Mouse (Mus musculus) layer of hippocampus, postnatal 36 days (tissue): ENCODE data around the gene Abcd3. TPM values are rescaled to one million over a fixed set of nuclear protein-coding genes. Genes with fewer than 3 reads are reported as not detected.
"Not testable (repeated sequence)": the region's sequence is repeated elsewhere in the genome, so short reads cannot be mapped to it uniquely, and the experiment has no call there.

ENCODE experiments used
- DNase-seq, 2 experiments: peaks; one replicate each; pipeline ENCODE4 v3.0.0; 2022
- total RNA-seq, 2 experiments: library from RNA; stranded (reverse); gene quantifications; 2 replicates each; pipeline ENCODE4 v1.2.3; 2021

The Abcd3 gene
- total RNA-seq, 2 experiments from 2014 or later: 56.3 to 59.0 TPM

DNA sequence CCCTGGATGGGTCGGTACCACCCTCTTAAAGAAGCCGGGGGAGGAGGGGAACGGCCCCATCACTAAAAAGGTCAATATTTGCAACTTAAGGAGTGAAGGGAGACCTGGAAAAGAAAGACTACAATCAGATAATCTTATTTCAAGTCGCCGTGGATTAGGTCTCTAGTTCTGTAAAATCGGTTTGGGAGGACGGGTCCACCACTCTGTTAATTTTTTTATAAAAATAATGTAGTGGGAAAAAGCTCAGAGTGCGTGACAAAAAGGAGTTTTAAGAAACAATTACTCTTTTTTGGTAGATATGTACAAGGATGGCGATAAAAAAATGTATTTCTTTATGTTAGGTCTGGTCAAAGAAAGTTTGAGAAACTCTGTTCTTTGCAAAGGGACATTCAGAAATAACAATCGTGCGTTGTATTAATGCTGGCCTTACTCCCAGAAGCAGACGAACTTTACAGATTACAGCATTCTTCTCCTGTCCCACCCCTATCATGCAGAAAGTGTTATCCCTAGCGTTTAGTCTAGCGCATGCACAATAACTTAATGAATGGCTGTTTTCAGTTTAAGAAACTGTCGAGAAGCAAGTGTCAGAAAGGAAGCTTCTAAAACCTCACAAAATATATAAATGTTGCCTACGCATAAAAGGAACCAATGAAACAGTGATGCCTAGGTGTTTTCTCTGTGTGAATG lies 590 bp upstream of the Abcd3 start:
- no peak for DNase-seq

DNA sequence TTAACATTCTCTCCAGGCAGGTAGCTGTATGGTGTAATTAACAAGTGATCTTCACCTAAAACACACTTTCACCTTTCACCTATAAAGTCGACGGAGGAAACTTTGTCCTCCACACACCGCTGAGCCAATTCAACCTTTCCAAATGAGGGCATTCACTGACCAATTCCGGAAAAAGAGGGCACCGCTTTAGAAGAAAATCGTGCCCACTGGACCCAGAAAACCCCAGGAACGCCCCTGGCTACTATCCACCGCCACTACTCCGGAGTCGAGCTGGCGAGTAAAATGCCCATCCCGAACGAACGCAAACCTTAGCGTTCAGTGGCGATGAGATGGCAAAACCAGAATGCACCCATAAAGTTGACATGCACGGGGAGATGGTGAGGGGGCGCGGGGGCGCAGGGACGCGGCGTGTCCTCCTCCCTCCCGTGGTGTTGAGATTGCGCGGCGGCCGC lies 663 bp downstream of the Abcd3 start:
- DNase-seq: no peak

DNA sequence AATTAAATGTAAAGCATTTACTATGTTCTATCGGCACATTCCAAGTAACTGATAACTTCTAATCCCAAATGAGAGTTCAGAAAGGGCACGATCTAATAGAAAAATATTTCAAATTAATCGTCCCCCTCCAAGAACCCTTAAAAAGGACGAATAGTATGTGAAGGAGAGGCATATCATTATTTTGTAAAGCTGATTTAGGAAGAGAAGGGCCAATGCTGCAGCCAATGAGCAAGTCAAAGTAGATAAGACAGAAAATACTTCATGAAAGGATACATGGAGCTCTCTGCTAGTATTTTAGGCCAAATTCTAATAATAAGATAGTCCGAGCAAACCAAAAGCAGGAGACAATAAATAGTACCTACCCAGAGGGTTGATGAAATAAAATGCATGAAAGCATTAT lies 1.3 kb downstream of the Abcd3 start:
- no peak for DNase-seq

DNA sequence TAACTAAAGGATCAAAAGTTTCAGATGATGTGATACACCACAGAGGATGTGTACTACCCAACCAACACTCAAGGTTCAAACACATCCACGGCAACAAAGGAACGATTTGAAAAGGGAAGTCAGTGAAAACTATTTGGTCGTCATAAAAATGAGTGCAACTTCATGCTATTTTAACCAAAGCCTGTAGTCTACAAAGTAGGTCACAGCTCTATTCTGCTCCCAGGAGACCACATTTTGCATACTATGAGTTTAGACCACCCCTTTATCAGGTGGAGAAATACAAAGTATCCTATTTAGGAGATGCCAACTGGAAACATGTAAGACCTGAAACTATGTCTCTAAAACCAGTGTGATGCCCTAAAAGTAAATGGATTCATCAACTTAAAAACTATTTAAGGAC lies 6.9 kb downstream of the Abcd3 start:
- DNase-seq: no peak

DNA sequence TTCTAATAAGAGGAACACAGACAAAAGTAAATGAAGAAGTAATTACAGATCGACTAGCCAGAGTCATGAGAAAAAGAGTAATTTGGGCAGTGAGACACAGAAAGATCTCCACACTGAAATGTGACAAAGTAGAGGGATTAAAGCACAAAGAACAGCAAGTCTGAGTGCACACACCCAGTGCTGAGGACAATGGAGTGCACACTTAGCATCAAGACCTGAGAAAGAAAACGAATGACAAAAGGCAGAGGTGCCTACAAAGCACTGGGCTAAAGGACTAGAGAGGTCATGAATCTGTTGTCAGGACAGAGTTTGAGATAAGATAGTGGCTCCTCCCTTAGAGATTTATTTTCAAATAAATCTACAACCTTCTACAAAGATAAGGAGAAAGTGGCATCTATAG lies 20.9 kb downstream of the Abcd3 start:
- DNase-seq: no peak

DNA sequence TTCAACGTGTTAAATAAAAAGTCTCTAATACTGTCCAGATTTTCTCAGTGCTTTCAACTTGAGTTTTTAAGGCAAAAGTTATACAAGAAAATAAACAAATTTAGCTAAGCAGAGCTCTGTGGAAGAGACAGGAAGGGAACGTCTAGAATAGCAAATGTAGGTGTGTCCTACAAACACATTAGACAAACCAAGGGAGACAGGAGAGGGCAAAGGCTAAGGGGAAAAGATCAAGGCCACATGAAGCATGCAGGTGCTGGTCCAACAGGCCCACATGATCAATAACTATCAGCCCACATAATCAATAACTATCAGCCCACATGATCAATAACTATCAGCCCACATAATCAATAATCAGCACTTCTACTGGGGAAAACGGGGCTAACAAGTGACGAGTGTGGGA lies 22.9 kb downstream of the Abcd3 start:
- no peak for DNase-seq

DNA sequence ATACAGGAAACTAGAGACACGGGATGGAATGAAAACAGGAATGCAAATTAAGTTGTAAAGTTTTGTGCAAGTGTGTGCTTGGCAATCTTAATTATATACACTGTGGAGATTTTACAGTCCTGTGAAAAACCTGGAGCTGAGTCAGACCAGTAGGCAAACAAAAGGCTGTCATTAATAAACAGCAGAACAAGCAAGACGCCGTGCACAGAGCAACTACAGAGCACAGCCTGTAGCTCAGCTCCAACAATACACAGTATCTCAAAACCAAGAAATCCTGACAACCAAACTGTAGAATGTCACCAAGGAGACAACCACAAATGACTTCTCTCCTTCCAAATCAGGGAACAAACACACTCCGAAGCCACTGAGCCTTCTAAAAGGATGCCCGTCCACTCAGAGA lies 24.7 kb downstream of the Abcd3 start:
- no peak for DNase-seq

DNA sequence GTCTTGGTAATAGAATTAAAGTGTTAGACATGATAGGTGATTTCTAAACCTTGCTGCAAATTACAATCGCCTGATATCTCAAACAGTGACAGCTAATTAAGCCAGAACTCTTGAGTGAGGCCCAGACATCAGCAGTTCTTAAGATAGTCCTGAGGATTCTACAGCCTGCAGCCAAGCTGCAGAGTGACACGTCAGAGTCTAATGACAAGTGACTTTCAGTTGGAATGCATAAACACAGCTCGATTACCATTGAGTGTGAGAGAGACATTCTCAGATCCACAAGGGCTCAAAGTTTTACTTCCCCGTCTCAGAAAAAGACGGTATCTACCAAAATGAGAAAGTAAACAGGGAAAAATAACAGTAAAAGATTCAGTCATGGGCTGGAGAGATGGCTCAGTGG lies 25.3 kb downstream of the Abcd3 start:
- no peak for DNase-seq

DNA sequence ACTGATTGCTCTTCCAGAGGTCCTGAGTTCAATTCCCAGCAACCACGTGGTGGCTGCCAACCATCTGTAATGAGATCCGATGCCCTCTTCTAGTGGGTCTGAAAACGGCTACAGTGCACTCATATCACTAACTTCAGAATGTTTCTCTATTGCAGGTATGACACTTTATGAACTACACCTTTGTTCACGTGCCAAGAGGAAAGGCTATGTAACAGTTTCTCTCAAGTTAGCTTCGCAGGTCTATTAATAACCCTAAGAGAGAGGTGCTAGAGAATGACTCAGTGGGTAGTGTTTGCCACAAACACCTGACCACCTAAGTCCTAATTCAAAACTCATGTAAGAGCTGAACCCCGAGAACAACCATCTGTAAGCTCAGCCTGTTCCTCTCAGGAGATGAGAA lies 32.1 kb downstream of the Abcd3 start:
- DNase-seq: no peak

DNA sequence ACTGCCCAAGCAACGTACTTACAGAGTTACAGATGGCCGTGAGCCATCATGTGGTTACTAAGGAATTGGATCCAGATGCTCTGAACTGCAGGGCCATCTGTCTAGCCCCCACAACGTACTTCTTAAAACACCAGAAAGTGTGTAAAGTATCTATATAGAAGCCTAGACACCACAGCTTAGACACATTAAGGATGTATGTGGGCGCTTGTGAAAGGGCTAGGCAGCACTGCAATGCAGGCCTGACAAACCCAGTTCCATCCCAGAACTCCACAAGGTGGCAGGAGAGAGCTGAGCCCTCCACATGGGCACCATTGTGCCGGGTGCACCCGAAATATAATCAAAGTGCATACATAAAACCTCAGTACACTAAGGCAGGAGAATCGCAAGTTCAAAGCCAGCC lies 37.2 kb downstream of the Abcd3 start:
- peak; percentile 45 to 58 for DNase-seq

DNA sequence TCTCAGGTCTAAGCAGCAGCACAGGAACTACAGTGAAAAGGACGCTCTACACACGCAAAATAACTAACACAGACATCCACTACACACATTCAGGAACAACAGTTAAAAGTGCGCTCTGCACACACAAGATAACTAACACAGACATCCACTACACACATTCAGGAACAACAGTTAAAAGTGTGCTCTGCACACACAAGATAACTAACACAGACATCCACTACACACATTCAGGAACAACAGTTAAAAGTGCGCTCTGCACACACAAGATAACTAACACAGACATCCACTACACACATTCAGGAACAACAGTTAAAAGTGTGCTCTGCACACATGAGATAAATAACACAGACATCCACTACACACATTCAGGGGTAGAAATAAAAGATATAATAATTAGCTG lies 41.8 kb downstream of the Abcd3 start:
- not testable (repeated sequence) for DNase-seq

DNA sequence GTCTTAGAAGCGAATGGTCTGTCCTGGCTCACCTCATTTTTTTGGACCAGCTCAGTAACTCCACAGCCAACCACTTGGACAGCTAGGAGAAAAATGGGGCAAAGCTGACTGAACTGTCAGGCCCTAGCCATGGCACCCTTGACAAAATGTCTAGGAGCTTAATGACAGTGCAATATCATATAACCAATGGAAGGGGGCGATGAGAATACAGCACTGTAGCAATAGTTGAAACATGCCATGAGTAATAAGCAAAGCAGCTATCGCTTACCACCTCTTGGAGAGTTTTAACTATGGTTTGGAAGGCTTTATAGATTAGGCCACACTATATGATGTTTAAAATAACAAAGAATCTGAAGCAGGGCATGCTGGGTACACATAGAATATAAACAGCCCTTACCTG lies 46.3 kb downstream of the Abcd3 start:
- DNase-seq: no peak

DNA sequence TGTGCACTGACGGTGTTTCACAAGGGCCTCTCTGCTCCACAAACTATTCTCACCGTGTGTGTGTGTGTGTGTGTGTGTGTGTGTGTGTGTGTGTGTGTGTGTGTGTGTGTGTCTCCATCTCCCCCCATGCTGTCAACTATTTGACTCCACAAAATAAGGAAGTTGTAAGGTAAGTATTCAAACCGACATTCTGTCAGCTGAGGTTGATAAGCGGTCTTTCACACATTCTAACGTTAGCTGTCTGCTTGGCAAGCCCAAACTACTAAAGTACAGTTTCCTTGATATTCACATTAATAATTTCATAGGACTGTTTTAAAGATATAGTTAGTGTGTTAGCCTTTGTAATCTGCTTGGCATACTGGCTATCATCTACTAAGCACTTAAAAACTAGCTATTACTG lies 48.3 kb downstream of the Abcd3 start:
- no peak for DNase-seq

DNA sequence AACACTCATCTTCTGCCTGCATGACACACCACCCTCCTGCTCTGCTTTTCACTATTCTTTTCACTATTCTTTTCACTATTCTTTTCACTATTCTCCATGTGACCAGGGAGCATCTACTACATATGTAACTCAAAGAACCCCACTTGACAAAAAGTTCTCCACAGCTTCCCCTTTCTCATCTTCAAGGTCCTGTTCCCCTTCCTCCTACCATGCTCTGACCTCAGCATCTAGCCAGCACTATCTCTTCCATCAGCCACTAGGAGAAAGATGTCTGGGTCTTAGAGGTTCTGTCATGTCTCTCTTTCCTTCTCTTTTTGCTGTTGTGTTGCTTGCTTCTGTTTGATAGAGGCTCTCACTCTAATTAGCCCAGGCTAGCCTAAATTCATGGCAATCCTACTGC lies 49.1 kb downstream of the Abcd3 start:
- no peak for DNase-seq

DNA sequence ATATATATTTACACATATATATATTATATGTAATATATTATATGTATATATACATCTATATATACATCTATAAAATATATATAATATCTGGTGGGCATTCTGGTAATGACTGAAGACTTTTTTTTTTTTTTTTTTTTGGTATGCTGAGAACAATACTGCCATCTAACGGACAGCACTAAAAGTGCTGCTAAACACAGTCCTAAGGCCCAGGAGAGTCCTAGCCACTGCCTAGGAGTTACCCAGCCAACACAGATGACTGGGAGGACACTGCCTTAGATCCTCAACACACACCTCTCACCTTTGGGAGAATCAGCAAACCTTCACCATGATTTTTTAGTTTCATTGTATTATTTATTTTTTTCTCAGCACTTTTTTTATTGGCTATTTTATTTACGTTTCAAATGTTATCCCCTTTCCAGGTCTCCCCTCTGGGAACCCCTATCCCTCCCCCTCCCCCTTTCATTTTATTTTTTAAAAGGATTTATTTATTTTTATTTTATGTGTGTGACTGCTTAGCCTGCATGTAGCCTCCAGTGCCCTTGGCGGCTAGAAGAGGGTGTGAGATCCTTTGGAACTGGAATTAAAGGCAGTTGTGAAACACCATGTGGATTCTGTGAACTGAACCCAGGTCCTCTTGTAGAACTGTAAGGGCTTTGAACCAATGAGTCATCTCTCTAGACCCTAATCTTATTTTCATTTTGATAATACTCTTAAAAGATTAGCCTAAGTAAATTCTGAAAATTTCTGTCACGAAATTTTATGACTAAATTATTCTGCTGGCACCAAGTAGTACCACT lies 52.8 kb downstream of the Abcd3 start:
- no peak for DNase-seq

DNA sequence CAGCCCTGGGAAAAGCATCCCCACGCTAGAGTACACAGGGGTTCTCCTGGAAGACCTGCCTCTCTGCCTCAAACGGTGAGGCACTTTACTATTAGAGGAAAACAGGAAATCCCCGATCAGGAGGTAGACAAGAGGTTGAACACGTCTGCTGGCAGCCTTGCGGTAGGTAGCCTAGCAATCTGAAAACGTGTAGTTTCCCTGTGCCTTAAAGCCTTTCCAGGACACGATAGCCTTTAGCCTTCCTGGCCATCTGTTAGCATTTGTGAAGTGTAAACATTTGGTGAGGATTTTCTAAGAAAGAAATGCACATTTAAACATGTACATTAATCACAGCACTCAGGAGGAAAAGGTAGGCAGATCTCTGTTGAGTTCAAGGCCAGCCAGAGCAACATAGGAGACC lies 56.7 kb downstream of the Abcd3 start:
- no peak for DNase-seq

DNA sequence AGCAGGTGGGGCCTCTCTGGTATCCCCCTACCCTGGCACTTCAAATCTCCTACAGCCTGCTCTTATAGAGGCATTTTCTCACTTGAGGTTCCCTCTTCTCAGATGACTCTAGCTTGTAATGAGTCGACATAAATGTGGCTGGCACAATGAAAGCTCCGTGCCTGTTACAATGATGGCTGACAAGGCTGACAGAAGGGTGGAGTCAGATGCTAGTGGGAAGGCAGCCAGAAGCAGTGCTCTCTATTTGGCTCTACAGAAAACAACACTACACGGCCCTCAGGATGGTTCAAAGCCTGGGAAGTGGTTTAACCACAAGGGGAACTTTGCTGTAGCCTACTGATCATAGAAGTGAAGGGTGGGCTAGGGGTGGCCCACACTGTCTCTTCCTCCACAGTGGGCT lies 60.0 kb downstream of the Abcd3 start:
- DNase-seq: no peak

DNA sequence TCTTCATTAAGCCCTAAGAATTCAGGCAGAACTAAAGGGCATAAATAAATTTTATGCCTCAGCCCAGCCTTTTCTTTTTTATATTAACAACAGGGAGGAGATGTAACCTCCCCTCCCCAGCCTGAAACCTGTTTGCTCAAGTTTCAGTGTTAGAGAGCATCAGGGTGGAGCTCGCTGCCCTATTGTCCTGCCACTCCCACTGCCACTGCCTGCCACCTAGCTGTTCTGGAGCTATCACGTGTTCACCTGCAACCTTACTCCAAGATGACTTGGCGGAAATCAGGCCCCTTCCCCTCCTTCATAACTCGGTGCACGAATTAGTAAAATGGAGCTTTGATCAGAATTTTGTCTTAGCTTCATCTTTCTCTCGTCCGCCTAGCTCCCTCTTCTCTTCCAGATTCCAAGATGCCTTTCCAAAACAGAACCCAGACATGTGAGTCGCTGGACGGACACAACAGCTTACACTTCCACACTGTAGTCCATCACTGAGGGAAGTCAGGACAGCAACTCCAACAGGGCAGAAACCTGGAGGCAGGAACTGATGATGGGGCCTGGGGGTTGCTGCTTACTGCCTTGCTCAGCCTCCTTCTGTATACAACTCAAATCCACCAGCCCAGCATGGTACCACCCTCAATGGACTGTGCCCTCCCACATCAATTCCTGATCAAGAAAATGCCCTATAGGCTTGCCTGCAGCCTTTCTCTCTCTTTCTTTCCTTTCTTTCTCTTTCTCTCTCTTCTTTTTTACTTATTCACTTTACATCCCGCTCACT lies 60.6 kb downstream of the Abcd3 start:
- DNase-seq: not testable (repeated sequence)

DNA sequence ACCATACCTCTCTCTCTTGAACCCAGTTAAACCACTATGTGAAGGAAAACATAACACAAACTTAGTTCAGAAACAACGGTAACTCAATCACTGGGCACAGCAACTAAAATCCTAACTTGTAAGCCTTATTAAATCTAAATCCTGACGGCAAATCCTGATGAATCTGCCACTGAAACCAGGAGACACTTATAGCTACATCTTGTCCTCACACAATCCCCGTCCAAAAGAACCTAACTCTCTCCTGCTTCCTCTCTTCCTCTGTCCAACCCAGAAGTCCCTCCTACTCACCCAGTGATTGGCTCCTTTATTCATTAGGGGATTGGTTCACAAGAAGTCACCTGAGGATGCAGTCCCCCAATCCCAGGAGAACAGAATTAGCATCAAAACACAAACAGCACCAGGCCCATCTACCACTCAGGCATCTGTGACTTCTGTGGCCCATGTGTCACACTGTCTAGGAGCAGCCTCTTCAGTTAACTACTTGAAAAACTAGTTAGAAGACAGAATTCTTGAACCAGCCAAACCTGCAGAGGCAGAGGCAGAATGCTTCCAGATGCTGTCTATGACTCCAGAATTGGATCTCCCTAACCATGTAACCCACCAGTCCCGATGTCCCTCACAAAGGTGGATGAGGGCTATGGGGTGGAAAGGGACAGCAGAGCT lies 73.8 kb downstream of the Abcd3 start:
- not testable (repeated sequence) for DNase-seq

DNA sequence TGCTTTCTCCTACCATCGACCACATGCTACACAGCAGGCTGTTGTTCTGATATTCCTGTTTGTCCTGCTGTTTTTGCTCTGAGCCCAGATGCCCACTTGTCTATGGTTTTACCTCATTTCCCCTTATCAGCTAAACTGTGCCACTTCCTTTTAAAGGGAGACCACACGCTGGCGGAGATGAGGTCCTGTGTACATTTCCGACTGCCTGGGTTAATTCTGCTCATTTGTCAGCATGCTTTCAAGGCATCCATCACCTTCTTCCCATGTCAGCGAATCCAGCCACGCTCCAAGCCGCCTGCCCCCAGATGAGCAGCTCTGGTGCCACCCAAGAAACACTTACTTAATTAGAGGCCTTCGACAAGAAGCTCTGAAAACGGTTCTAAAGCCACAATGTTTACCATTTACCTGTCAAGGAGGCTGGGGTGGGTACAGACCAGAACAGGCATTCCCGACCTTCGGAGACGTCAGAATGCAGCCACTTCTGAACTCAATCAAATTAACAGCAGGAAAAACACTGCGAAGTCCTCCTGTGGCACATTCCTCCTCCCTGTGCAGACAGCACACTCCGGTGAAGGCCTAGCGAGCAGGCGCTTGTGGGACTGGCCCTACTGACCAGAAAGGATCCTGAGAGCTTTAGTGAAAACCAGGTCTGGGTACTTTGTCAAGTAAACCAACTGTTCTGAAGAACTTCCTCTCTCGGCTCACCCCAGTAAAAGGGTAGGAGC lies 75.5 kb downstream of the Abcd3 start:
- no peak for DNase-seq

DNA sequence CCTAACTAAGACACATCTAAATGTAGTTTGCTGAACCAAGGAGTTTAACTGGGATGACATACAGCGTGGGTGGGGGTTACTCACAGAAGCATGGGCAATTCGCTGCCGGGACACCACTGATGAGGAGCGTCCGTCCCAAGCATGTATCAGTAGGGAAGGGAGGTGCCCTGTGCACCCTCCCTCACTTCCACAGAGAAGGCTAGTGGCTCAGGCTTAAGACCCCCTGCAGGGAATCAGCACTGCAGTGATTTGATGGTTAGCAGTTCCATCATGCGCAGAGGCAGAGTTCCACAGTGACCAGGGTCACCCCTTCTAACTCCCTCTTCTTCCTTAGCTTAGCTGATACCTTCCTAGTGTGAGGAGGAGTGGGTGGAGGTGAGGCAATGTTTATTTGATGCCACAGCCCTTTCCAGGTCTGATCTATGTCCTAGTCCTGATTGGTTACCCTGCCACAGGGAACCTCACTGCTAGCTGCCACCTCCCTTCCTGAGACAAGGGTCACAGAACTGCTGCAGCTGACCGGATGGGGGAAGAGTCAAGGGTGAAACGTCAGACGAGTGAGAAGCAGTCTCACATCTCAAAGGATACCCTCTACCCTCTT lies 76.3 kb downstream of the Abcd3 start:
- no peak for DNase-seq

DNA sequence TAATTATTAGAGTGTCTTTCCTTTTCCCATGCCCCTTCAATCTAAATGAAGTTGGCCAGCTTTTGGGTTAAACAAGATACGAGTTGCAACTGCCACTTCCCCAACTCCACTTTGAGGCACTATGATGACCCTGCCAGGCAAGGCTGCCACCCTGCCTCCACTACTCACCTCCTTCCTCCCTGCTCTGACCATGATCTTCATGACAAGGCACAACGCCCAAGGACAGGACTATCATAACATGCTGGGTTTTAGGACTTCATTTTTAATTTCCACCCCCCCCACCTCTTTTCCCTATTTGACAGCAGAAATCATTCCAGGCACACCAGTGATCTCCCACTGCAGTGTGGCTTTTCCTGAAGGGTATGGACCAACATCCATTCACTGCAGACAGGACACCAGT lies 77.2 kb downstream of the Abcd3 start:
- no peak for DNase-seq
